Mouse (Mus musculus) ES-Bruce4 (cell line): ENCODE results near the gene Nfyc.

Source experiments
- CTCF ChIP-seq: IDR thresholded peaks from one replicate; pipeline ENCODE4 v1.8.1; 2011; ENCODE audit warnings: low read depth, low read length
- EP300 ChIP-seq: IDR thresholded peaks from 2 replicates; pipeline ENCODE4 v1.6.1; 2011; ENCODE audit warnings: low read depth, low read length; ENCODE audit not compliant: insufficient read depth
- POLR2A ChIP-seq: IDR thresholded peaks from one replicate; pipeline ENCODE4 v1.8.1; 2011; ENCODE audit warnings: low read length; ENCODE audit not compliant: insufficient read depth

- TF ChIP-seq POLR2A (peak; percentile 35), EP300 (no peak), CTCF (no peak)
Measured at GRCm38 (mm10) chr4:120854588-120855319, 23.4 kb upstream of the Nfyc start, which contains the start of gene Rims3.
